Mouse (Mus musculus) liver, embryonic 14.5 days (tissue): ENCODE measurements around the gene Rab25.

ENCODE experiments used
- CTCF ChIP-seq: IDR thresholded peaks from 2 replicates; pipeline ENCODE4 v1.5.1; 2016; ENCODE audit warnings: antibody characterized with exemption, low read depth, control low read depth
- EP300 ChIP-seq: IDR thresholded peaks from 2 replicates; pipeline ENCODE4 v1.6.1; 2016; ENCODE audit warnings: antibody characterized with exemption, low read depth

DNA sequence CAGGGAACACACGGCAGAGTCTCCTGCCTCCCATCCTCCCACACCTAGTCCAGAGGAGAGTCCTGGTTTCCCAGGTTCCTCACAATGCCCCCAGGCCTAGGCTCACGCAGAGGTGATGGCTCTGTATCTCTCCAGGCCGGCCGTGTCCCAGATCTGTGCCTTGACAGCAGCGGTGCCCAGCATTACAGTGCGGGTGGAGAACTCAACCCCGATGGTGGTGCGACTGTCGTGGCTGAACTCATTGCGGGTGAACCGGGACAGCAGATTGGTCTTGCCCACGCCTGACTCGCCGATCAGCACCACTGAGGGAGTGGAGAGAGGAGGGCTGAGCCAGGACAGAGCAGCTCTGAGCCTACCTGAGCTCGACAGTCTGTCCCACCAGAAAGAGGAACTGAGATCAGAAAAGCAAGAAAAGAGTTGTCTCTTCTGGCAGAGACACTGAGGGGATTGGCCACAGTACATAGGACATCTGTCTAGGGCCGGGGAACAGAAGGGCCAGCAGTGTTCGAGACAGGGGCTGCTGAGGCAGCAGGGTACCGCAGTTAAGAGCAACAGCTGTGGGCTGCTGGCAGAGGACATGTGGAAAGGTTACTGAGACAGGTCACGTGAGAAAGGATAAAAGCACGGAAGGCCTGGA lies 3.0 kb downstream of the Rab25 start:
- TF ChIP-seq CTCF (no peak), EP300 (no peak)
